Mouse (Mus musculus) adrenal gland, adult 8-10 months (tissue): Measurements from ENCODE around the gene Faf1. TPM values are rescaled to one million over a fixed set of nuclear protein-coding genes. Genes with fewer than 3 reads are reported as not detected.
"Not testable (repeated sequence)": the region's sequence is repeated elsewhere in the genome, so short reads cannot be mapped to it uniquely, and the experiment has no call there.

Experiments used
- DNase-seq: peaks from one replicate; pipeline ENCODE4 v3.0.0; 2022
- total RNA-seq, 4 experiments: library from RNA; stranded (reverse); gene quantifications; 2 replicates each; pipeline ENCODE4 v1.2.4; 2022

Faf1 gene
- total RNA-seq, 4 experiments from 2014 or later = 25.7 to 32.5 (median 31.0) TPM

DNA sequence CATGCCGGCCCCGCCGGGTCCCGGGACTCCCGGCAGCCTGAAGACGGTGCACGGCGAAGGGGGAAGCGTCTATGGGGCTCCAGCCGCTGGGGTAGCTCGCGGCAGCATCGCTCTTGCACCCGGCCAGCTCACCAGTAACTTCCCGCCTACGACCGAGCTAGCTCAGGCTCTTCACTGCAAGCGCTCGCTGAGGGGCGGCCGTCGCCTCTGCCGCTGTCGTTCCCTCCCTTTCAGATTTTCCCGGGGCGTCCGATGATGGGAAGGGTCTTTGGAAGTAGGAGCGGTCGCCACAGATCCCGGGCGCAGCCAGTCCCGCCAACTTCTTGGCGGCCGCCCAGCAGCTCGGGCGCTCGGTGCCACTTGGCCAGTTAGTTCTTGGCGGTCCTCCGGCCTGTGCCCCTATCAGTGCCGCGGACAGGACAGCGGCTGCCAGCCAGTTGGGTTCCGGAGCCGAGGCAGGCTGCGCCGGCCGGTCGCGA is 10.4 kb upstream of the Faf1 start:
- peak; percentile 49 for DNase-seq

DNA sequence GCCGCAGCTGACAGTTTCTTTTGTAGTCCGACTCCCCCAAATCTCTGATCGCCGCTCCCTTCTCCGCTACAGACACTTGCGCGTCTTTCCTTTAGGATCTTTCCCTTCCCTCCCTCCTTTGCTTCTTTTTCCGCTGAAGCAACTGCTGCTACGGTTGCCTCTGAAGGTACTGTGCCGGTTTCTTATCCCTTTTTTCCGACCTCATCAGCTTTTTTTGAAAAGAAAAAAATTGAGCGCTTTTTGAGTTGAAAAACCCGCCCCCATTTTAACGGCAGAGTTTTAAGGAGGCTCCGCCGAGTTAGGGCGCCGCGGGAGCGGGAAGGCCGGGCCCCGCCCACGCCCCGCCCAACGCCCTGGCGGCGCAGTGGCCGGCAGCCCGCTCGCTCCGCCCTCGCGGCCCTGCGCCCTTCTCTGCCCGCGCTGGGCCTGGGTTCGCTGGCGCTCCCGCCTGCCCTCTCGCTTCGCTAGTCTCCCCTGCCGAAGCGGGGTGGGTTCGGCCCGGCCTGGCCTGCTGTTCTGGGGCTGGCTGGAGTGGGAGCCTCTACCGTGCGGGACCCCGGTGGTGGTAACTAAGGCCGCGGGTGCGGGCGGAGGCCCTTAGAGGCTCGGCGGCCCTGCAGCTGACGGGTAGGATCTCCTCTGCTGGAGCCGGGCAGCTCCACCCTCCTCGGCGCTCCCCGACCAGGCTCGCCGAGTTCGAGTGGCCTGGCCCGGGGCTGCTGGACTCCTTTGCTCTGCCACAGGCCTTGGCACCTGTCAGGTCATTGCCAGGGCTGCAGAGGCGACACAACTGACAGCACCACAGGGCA is 9.7 kb upstream of the Faf1 start, which contains the start of gene Cdkn2c:
Gene Cdkn2c (minus strand): TSS at position 729 of the 809 bp plus-strand sequence.
- peak; percentile 83 for DNase-seq

DNA sequence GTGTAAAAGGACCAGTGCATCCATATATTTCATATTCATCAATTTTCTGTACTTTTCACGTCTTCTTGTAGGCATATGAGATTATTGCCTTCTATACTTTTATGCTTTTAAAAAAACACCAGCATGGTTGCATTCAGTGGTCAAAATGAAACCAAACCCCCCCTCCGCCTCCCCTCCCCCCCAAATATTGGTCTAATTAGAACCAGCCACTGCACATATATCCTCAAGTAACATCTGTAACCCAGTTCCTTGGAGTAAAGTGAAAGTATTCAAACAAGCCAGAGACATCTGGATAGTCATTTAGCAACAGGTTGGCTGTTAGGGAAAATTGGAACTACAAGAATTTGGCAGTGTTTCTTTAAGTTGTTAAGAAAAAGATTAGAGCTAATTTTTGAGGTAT is 8.9 kb upstream of the Faf1 start:
- no peak for DNase-seq

DNA sequence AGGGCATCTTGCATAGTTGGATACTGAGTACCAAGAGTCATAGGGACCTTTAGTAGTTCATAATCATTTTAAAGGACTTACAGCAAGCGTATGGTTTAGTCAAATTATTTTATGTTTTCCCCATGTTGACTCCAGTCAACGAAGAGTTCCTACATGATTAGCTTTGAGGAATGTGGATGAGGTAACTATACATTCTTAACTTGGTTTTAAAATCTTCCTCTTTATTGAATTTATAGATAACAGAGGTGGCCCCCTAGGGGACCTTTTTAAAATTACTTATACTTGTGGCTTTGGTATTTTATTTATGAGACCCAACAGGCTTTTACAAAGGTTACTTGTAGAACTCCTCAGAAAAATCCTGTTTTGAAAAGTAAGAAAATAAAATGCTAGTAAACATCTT is 6.2 kb upstream of the Faf1 start:
- no peak for DNase-seq

DNA sequence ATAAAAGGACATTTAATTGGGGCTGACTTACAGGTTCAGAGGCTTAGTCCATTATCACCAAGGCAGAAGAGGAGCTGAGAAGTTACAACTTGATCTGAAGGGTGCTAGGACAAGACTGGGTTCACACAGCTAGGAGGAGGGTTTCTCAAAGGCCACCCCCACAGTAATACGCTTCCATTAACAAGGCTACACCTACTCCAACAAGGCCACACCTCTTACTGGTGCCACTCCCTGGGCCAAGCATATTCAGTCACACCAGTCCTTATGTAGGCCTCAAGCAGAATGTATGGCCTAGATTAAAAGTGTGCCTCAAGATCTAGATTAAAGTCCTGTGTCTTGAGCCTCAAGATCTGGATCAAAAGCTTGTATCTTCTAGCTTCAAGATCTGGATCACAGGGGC is 4.4 kb upstream of the Faf1 start:
- no peak for DNase-seq

DNA sequence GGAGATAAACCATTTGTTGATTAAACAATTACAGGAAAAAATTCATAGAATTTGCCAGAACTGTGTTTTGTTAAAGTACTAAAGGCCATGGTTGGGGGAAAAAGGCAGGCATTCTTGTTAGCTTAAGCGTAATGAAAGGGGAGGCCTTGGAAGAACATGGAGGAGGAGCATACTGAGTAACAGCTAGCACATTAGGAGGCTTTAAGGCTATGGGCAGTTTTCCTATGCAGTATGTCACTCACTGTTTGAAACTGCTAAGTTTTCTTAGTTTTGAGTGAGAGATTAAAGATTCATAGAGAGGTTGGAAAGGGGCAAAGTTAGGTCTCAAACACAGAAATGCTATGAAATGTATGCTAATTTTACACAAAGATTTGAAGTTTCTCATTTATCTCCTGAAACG is 2.3 kb upstream of the Faf1 start:
- DNase-seq = no peak

DNA sequence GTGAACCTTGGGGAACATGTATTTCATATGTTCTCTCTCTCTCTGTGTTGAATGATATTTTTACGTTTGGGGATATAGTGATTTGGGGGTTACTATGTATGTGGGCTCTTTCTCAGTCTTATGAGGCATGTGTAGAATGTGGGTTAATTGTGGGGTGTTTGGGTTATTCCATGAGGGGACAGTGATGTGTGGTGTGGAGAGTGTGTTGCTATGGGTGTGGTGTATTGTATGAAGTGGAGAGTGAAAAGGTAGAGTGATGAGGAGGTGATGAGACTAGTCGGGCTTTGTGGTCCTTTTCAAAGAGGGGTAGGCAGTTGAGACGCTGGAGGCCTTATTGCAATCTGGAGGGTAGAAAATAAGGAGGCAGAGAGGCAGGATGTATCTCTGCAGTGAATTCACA is 833 bp downstream of the Faf1 start:
- DNase-seq = no peak

DNA sequence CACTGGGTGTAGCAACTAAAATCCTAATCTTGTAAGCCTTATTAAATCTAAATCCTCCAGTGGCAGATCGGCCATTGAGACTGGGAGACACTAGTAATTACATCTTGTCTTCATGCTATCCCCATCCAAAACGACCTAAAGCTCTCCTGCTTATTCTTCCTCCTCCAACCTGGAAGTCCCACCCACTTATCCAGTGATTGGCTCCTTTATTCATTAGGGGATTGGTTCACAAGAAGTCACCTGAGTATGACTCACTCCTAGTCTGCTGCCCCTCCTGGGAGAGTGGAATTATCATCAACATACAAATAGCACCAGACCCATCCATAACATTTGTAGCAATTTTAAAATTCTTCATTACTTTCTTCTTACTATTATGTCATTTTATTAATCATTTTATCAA is 7.2 kb downstream of the Faf1 start:
- no peak for DNase-seq

DNA sequence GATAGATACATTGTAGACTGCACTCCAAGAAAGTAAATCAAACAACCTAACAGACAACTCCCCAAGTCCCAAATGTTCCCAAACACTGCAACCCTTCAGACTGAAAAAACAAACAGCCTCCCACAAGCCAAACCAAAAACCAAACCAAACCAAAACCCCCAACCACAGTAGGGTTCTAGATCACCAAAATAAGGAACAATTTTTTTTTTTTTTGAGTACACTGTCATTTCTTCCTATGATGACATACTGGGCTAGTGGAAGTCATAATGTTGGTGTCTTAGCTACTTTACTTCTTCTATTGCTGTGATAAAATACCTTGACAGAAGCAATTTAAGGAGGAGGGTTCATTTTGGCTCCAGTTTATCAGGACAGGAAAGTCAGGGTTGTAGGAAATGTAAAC is 16.3 kb downstream of the Faf1 start:
- DNase-seq = no peak

DNA sequence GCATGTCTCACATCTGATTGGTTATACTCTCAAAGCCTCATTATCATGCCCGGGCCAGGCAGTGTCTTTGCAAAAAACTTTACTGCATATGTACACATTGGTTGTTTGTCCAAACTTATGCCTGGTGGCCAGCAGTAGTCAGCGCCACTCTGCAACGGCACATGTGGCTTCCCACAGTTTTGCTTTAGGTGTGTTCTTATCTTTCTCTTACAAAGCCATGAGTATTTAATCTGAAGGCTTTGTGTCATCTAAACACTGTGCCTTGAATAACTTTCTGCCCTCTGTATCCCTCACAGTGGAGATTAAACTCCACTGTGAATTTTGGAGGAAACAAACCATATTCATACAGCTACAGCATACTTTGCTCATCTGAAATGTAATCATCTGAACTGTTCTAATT is 24.3 kb downstream of the Faf1 start:
- DNase-seq = not testable (repeated sequence)

DNA sequence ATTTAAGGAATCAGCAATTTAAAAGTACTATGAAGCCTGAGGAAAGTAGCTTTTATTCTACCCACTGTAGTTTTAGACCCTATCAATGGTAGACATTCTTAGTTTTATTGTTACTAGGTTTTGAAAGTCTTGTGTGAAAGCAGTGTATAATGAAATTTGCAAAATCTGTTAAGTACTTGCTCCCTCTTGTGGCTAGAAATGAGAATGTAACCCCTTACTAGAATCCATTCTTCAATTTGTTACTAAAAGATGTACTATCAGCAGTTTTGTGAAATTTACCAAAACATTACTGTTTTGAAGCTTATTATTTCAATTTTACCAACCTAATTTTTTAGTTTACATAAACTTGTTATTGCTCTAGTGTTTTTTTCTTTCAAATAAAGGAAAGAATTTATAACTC is 27.2 kb downstream of the Faf1 start:
- no peak for DNase-seq

DNA sequence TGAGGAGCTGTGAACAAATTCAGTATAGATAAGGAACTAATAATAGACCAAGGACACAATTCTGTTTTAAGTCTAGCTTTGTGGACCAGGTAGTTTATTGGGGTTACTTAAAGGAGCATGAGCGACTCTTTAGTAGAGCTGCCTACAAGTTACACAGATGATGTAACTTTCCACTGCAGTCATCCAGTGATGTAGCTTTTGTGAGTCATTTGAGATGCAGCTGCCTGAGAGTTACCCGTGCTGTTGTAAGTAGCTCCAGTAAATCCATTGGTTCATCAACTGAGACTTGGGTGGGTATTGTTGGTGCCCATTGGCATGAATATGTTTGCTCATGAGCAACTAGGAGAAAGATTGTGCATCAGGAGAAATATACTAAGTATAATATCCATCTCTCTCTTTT is 29.0 kb downstream of the Faf1 start:
- no peak for DNase-seq

DNA sequence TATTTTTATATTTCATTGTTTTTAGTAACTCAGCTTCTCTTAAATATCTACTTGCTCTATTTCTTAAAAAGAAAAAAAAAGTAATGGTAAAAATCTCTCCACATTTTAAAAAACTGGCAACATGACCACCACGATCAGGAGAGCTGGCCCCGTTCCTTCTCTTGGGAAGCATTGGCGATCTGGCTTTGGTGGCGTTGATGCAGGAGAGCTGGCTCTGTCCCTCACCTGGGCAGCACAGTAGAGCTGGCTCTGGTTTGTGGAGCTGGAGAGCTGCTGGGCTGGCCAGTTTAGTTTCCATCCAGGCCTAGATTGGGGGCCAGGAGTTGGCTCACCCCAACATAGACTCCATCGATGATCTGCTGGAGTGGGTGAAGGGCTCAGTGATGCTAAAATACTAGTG is 42.9 kb downstream of the Faf1 start:
- no peak for DNase-seq

DNA sequence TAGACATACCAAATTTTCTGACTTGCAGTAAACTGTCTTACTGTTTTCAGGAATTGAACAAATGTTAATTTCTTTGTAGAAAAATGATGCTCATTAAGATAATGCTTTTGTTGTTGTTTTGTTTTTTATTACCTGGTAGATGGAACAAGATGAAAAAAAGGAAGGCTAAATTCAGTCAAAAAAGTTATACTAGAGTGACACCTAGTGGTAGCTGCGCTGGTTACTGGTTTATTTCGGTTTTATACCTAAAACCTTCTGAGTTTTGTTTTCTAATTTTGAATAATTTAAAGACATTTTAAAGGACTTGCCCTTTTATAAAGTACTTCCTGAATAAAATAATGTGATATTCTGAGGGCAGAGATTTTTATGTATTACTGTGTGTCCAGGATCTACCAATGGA is 52.9 kb downstream of the Faf1 start:
- DNase-seq = no peak

DNA sequence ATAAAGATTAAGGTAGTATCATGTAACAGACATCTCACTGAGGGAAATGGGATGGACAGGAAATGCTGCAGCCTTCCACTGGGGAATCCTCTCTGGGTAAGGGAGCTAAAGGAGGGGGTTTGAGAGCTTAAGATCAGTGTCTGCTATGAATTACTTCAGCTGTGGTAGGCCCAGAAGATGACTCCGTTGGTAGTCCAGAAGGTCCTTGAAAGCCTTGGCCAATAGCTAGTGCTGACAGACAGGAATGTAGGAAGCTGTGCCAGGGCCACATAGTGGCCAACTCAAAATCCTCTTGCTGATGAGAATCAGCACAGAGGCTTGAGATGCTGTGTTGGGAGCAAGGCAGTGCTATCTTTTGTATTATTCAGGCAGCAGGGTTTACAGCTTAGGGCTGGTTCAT is 59.4 kb downstream of the Faf1 start:
- DNase-seq = peak; percentile 21

DNA sequence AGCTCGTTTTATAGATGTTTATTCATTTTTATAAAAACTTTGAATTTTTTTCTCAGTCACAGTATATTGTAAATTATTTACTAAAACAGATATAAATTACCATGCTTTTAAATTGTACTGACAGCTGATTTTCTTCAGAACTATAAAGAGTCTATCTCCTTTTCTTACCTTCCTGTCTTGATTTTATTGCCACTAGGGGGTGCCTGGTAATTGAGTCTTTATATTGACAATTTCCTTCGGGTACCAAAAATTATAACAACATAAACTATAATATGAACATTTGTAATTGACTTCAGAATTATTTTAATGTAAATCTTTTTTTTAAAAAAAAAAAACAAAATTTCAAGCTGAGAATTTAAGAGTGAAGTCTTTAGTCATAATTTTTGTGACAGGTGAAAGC is 67.6 kb downstream of the Faf1 start:
- DNase-seq = no peak

DNA sequence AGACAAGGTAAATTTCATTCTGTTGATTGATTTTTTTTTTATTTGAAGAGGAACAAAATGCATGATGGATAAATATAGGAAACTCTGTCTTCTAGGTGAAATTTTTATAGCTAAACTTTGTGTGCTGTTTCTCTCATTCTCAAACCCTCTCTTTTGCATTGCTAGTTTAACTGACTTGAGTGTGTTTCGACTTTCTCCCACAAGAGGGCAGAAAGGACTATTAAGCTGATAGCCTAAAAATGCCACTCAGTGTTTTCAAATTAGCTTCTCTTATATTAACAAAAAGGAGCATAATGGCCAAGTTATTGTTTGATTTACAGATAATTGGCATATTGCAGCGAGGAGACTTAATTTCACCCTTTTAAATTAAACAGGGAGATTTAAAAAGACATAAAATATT is 82.6 kb downstream of the Faf1 start:
- DNase-seq = no peak

DNA sequence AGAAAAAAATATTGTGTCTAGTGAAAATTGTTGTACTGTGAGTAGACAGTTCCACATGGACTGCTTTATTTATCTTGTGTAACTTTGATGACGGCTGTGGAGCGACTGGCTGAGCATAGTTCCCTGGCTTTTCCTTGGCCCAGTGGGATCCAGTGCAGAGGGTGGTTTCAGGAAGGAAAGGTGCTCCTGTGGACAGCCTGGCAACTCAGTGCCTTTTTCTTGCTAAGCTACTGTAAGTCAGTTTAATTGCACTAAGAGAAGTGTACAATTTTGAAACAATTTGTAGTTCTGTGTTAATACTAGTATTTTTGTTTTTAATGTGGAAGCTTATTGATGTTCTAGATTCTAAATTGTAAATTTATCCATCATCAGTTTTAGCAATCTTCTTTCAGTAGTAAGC is 83.5 kb downstream of the Faf1 start:
- DNase-seq = no peak

DNA sequence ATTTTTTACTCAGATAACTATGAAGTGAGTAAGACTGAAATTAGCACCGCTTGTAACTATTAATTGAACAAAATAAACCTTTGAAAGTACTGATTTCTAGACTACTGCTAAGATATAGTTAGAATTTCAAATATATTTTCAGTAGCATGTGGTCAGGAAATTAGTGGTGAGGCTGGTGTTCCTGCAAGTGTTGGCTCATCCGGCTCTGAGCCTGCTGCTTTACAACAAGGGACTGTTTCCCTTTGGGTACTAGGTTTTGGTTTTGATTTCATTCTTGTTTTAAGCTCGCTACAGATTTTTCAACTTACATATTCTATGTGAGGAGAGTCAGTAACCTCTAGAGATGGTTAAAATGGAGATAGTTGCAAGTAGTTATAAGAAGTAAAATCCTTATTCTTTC is 84.1 kb downstream of the Faf1 start:
- no peak for DNase-seq

DNA sequence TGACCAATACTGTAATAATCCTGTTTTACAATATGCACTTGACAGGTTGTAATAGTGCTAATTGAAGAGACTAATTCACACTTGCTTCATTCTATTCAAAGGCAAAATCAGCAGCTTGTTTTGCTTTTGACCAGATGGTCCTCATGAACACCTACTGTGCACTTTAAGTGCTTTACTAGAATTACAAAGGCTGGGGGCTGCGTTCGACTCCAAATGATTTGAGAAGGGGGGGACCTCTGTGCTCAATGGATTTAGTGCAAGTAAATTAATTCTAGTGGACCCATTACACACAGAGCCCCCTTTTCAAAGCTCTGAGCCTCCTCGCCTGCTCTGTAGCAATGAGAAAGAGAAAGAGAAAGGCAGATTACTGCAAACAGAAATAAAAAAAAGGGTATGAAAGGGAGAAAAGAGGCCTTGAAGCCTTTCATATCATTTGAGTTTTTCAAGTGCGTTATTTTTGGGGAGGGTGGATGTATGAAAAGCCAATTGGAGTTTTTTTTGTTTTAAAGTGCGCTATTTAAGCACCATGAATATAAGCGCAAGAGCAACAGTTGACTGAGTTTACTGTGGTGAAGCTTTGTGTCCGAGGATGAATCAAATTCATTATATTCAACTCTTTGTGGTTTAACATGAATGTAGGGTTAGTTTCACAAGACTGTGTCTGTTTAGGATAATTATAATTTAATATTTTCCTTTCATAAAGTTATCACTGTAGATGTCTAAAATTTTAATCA is 86.5 kb downstream of the Faf1 start:
- DNase-seq = no peak

DNA sequence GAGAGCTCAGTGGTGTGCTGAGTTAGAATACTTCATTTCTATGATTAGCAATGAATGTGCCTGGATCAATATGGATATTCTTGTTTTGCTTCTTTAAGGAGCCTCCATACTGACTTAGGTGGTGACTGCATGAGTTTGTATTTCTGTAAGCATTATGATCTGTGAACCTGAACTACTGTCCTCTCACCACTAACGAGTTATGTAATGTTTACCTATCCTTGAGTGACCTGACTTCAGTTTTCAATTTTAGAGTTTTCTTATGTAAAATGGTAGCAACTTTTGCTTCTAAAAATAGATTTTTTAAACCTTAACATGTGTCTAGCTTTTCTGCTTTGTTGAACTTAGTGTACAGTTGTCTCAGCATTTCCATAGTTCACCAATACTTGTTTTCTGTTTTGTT is 92.7 kb downstream of the Faf1 start:
- no peak for DNase-seq

DNA sequence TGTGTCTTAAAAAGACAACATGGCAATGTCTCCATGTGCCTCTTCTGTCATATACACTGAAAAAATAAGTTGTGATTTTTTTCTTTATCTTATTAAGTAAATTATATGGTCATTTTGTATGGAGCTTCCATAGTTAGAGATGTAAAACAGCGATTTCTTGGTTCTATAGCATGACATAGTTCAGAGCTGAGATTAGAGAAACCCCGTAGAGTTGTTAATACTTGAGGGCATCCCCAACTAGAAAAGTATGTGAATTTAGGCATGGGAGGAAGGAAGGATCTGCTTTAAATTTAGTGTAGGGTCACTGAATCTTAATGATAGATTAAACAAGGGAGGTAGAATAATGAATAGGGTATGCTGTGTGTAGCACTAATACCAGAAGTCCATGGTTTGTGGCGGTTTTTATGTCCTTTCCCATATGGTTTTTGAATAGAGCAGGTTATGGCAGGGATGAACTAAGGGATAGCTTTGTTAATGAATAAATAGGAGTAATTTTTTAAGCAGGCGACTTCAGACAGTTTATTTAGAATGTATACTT is 106.3 kb downstream of the Faf1 start:
- DNase-seq = no peak

DNA sequence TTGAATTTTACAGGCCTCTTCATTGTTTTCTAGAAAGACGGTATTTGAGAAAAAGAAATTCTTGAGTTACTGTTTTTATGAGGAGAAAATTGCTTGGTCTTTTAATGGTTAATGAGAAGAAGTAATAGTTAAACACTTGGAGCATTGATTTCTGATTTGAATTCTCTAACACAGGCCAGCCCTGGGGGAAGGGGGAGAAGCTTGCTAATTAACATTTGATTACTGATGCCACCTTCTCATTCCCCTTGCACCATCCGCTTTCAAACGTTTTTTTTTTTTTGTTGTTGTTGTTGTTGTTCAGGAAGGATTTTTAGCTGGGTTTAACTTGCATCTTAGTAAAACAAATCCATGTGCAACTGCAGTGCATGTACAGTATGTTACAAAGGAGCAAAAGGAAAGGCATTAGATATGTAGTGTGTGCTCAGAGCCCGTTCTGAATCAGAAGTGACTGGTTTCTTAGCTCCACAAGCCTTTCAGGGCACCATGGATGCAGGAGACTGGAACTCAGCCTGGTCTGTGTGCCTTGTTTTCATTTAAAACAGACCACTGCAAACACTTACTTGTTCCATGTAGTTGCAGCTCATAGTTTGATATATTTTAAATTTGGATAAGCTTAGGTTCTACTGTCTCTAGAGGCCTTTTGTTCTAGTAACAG is 113.1 kb downstream of the Faf1 start:
- no peak for DNase-seq
